Mouse (Mus musculus) liver, adult 2 months (tissue): ENCODE results near the gene Elmod3.

ENCODE experiments used
- CTCF ChIP-seq: fragments of 200-500 bp; IDR thresholded peaks from 2 replicates; pipeline ENCODE4 v1.5.1; 2011; ENCODE audit warnings: low read depth, low read length, control low read depth
- POLR2A ChIP-seq: fragments of 200-500 bp; IDR thresholded peaks from 2 replicates; pipeline ENCODE4 v1.6.1; 2011; ENCODE audit warnings: low read length, control low read depth; ENCODE audit not compliant: insufficient read depth; ENCODE audit errors: extremely low read depth

- no peak for TF ChIP-seq CTCF
- no peak for TF ChIP-seq POLR2A
These were observed 16.4 kb downstream of the Elmod3 start for GRCm38 (mm10) chr6:72581625-72582382.
